Mouse (Mus musculus) heart, adult 8-10 months (tissue): ENCODE data around the gene Shmt2. TPM values are rescaled to one million over a fixed set of nuclear protein-coding genes. Genes with fewer than 3 reads are reported as not detected.
A peak's percentile ranks its signal among the peaks of the same experiment; 100 is the strongest.

Source experiments
- DNase-seq: peaks from one replicate; pipeline ENCODE4 v3.0.0; 2022; ENCODE audit warnings: low spot score
- total RNA-seq, 4 experiments: library from RNA; stranded (reverse); gene quantifications; 2 replicates each; pipeline ENCODE4 v1.2.4; 2022

Gene Shmt2
- total RNA-seq, 4 experiments from 2014 or later, result 41.6 to 48.4 (median 44.5) TPM

DNA sequence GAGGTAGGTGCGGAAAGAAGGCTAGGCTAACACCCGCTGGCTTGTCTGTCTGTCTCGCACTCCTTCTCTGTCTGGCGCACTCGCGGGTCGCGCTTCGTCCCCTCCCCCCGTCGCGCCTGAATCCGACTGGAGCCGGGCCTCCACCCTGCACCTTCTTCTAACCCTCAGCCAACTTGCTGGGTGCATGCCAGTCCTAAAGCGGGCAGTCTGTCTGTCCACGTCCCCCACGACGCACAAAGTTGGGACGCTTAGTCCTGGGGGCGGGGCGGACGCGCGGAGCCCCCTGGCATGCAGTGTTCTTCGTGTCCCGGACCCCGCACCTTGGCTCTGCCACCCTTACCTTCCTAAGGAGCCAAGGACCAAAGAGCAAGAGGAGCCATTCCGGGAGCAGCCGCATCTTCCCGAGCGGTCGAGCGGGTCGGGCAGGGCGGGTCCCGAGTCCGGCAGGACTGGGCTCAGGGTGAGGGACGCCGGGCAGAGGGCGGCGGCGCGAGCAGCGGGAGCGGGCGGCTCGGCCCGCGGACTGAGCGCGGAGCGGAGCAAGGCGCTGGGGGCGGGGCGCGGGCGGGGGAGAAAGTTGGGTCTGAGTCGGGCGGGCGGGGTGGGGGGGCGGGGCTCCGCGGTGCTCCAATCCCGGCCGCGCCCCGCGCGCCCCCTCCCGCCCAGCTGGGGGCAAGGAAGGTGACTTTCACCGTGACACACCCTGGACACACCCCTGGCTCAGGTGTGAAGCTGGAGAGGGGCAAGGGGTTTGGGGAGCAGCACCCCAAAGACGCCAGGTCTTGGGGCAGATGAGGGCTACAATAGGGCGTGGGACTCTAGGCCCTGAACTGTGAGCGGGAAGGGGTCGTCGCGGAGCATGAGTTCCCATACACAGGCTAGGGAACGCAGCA is 12.0 kb upstream of the Shmt2 start, which contains the start of gene Nxph4:
Nxph4 (minus strand) TSS at position 524 of the 893 bp plus-strand sequence.
- DNase-seq, result no peak

DNA sequence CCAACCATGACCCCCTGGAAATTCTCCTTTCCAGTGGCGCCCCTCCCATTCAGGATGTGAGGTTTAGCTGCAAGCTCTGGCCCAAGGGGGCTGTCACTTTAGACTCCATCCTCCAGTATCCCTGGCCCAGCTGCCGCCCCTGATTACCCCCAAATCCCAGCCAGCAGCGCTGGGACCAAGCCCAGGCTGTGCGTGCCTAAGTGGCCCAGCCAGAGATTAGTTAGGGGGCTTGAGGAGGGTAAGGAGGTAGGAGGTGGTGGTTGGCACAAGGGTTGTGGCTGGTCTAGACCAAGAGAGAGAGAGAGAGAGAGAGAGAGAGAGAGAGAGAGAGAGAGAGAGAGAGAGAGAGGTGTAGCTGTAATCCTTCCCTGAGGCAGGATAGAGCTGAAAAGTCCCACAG is 9.3 kb upstream of the Shmt2 start:
- DNase-seq, result no peak

DNA sequence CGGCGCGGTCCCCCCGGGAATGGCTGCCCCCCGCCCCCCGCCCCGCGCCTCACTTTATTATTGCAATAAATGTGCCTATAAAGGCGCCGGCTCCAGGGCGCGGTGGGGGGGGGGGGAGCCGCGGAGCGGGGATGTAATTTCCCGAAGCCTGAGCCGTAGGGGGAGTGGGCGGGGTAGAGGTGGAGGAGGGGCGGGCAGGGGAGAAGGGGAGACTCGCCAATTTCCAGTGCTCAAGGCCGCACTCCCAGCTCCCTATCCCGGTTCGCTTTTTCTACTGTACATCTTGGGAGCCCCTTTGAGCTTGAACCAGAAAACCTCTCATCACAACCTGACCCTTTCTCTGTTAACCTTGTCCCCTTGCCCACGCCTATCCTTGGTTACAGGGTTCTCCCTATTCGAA is 8.7 kb upstream of the Shmt2 start:
- DNase-seq, result no peak

DNA sequence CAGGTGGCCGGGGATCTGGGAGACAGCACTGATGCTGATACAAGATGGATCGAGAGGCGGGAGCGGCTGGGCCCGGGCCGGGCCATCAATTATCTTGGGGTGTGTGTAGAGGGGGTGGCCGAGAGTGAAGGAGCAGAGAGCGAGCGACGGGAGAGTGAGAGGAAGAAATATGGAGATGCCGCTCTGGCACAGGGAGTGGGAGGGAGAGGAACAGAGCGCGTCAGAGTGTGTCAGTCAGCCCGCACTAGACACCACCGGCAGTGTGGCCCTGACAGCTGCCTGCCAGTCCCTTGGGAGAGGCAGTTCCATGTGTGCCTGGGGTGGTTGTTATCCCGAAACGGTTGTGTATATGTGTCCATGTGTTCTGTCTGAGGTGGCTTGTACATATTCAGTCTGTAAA is 5.2 kb upstream of the Shmt2 start:
- DNase-seq, result no peak

DNA sequence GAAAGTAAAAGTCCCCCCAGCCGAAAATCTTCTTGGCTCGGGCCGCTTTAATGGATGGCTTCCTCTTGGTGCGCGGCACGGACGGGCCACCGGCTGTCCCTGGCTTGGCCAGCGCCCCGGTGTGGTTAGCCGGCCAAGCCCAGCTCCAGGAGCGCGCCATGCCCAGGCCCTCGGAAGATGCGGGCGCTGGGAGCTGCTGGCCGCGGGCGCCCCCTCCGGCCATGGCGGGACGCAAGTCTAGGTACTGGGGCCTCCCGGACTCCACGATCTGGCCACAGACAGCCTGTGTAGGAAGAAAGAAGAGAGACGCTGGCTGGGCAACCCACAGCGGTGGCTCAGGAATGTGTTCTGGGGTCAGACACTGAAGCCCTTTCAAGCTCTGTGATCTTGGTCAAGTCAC is 4.4 kb upstream of the Shmt2 start:
- DNase-seq, result no peak

DNA sequence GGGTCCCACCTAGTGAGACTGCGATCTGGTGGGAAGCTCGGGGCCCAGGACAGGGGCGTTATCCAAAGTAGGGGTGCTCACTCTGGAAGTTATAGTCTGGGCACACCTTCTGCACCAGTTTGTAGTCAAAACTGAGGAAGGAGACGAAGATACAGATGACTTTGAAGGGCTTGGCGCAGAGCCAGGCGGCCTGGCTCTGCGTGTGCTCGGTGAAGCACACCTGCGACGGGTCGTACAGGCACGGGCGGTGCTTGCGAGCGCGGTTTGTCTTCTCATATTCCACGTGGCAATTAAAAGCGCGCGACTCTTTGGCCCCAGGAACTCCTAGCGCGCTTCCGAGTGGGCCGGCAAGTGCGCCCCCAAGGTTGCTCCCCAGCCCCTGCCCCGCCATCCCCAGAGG is 3.8 kb upstream of the Shmt2 start:
- DNase-seq, result no peak

DNA sequence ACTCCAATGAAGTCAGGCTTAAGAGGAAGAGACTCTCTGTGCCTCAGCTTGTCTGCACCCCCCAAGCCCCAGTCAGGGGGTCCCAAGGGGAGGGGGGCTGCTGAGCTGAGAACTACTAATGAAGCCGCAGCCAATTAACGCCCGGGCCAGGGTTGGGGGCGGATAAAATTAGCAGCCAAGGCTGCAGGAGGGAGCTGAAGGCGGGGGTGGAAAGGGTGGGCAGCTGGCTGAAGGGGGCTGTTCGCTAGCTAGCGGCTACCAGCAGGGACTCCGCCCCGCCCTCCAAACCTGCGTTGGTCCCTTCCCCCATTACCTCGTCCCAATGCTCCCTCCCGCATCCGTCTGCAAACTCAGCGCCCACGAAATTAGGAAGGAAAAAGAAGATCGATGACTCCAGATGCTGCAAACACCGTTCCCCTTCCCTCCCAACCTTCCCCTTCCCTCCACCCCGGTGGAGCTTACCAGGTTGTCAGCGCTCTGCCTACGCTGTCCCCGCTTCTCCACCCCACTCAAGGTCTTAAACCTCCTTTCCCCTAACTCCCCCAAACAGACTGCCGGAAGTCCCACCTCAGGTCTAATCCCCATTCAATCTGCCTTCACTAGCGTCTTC is 2.5 kb upstream of the Shmt2 start:
- DNase-seq, result no peak

DNA sequence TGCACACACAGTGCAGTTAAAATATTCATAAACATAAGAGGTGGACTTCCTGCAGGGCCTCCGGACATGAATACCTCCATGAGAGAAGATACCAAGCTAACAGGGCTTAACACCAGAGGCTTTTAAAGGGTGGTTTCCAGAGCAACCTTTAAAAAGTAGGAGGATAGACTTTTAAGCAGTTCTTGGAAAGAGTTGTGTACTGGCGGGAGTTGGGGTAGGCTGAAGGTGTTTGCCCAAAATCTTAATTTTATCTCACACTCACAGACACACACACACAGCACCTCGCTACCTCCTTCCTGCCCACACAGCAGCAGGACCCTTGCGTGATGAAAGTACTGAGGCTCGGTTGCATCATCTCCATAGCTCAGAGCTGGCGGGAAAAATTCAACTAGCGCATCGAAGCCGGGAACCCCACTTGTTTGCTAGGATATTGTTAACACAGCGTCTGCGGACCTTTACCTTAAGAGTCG is 598 bp downstream of the Shmt2 start:
- DNase-seq, result no peak

DNA sequence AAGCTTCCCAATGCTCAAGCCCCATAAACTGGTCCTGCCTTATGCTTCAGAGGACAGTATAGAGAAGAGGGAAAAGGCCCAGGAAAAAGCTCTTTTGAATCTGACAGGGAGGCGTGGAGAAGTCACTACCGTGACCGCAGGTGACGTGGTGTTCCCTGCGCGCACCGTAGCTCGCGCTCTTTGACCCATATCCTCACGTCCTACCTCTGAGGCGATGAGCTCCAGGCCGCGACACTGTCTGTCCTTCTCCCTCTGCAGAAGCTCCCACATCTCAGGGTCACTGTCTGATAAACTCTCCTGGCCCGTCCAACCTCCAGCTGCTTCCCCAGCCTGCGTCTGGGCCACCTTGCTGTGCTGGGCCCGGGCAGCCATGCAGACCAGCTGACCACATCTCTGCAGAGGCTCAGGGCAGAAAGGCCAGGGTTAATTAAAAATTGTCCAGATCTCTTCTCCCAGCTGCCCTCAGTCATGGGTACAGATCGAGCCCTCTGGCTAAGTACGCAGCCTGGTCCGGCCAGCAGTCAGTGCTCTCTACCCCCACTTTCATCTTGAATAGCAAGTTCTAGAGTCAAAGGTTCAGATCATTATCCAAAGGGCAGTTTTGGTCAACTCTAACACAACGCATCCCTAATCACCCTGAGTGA is 1.4 kb downstream of the Shmt2 start:
- DNase-seq, result no peak

DNA sequence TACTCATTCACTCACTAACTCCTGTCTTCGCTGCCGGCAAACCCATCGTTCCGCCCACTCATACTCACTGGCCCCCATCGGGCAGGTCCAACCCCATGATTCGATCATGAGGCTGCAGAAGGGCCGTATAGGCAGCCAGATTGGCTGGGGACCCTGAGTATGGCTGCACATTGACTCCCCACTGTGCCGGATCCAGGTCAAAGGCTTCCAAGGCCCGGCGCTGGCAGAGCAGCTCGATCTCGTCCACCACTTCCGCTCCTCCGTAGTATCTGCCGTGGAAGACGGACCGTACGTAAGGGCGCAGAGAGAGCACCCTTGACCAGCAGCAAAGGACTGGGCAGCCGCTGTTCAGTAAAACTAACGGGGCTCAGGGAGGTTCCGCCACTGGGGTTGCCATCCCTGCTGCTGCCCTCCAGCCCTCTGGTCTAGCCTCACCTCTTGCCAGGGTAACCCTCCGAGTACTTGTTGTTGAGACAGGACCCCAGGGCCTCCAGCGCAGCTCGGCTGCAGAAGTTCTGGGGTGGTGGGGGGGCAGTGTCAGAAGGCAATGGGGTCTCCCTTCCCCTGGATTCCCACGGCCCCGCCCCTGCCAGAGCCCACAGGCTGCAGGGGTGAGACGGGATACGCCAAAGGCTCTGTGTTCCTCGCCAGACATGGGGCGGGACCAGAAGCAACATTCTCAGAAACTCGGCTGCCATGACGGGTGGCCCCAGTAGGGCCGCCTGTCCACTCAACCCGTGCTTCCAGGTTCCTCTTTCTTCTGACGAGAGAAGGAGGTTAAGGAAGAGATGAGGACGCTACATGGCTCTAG is 2.1 kb downstream of the Shmt2 start:
- no peak for DNase-seq

DNA sequence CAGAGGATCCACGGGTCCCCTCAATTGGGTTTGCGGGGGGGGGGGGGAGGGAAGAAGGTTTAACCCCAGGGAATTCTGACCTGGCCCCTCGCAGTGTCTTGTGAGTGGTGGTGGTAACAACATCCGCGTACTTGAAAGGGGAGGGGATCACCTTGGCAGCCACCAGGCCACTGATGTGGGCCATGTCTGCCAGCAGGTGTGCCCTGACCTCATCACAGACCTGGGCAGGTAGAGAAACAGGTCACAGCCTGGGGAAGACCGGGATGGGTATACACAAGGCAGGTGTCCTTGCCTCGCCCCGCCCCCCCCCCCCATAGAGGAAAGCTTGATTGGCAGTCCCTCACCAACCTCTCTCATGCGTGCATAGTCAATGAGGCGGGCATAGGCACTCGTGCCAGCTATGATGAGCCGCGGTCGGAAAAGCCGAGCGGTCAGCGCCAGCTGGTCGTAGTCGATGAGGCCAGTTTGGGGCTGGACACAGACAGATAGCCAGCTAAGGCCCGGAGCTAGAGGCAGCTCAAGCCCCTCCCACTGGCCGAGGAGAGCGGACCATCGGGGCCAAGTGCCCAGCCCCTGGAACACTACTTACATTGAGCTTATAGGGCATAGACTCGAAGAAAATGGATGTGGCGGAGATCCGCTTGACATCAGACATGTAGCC is 3.1 kb downstream of the Shmt2 start:
- no peak for DNase-seq

DNA sequence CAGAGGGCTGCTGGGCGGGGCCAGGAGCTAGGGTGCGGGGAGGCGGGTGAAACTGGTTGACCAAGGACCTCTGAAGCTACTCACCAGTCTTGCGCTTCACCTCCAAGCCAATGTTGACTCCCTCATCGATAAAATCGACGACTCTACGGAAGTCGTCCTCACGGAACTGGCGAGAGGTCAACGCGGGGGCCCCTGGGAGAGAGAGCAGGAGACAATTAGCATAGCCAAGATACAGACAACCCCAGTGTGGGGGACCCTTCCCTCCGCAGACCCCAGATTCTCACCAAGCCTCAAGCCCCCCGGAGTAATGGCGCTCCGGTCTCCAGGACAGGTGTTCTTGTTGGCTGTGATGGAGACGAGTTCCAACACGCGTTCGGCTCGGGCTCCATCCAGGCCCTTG is 4.3 kb downstream of the Shmt2 start:
- no peak for DNase-seq

DNA sequence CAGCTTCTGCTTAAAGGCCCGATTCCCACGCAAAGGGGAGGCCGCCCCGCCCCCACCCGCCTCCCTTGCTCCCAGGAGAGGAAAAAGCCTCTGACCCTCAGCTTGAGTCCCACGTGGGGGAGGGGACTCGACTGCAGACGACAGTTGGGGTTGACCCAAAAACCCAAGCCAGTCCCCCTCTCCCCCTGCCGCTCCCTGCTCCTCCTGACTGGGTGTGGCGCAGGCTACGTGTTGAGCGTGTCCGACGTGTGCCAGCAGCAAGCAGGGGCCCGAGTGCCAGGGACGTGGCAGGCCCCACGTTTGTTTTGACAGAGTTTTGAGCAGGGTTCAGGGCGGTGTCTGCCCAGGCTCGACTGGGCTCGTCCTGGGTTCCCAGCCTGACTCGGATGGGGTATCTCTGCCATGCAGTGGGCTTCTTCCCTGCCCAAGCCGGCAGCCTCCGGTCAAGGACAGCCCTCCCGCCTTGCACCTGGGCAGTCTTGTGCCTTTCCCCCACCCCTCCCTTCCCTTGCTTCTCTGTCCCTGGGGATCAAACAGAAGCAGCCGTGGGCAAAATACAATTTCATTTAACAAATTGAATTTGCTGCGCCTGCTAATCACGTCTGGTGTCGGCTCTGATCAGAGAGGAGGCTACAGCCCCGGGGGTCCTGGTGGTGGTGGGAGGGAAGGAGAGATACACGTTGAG is 5.5 kb downstream of the Shmt2 start:
- DNase-seq, result no peak

DNA sequence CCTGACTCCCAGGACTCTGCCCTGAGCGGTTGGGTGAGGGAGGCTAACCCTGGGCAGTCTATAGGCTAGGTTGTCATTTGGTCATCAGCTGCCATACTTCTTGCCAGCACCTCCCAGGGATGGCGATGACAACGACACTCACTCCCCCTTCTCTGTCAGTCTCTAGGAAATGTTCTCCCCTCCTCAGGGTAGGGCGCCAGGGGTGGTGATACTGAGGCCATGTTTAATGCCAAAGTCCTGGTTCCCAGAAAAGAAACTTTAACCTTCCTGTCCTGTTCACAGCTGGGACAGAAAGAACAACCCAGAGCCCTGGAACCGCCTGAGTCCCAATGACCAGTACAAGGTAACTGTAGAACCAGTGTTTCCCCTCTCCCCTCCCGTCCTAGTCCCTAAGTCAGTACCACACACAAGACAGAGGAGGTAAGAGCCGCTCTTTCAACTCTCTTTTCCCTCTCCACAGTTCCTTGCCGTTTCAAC is 6.2 kb downstream of the Shmt2 start:
- DNase-seq, result no peak

DNA sequence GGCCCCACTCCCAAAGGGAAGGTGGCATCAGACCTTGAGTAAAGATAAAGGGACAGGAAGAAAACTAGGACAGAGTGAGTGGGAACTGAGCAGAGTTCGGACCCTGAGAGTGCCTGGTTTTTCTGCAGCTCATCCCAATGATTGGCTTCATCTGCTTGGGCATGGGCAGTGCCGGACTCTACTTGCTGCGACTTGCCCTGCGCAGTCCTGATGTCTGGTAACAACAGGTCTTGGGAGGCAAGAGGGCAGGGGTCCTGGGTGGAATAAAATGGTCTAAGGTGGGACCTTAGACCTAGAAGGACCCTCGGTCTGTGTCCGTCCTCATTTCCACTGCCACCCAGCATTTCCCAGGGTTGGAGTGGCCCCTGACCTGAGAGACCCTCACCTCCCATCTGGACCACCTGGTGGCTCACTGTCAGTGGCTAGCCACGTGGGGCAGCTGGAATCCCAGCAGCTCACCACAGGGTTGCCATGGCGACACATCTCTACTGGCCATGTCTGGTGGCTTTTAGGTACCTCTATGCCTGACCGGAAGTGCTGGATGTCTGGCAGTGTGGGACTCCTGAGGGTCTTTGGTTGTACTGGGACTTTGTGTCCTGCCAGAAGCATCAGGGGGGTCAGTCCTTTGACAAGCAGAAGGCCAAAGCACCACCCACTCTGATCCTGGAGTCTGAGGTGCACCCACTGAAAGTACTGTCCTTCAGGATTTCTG is 6.8 kb downstream of the Shmt2 start:
- no peak for DNase-seq

DNA sequence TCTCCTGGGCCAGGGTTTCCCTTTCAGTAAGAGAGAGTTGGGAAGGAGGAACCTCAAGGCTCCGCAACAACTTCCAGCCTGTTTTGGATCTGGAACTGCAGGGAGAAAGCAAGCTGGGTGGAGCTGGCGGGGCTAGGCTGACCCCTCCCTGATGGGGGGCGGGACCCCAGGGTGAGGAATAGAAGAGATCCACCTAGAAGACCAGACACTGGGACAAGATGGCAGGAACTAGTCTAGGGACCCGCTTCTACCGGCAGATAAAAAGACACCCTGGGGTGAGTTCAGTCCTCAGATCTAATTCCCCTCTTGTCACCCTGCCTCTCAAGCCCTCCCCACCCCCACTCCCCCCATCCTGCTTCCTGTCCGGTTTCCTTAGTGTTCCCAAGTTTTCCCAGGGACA is 7.5 kb downstream of the Shmt2 start, which contains the start of gene Ndufa4l2:
Ndufa4l2 (plus strand) TSS at position 204 of the 400 bp plus-strand sequence.
- DNase-seq, result peak; percentile 75

DNA sequence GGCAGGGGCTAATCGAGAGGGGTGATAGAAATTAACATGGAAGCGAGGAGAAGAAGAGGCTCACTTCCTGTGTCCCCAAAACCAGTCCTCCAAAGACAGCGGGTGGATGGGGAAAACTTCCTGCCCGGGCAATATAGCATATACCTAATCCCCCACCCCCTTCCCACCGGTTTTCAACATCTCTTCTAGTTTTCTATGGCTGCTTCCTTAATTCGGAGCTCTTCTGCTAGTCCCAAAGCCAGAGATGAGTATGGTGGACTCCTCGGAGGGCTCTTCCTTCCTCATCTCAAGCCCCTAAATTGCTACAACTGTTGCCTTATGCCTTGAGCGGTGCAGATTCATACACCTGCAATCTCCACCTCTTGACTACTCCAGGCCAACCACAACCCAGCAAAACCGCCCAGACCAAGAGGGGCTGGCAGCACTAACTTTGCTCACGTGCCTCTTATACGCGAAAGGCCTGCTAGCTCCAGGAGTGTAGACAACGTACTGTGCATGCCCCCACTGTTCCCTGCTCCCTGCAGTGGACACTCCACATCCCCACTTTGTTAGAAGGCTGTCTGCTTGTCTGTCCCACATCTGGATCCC is 8.0 kb downstream of the Shmt2 start:
- no peak for DNase-seq

DNA sequence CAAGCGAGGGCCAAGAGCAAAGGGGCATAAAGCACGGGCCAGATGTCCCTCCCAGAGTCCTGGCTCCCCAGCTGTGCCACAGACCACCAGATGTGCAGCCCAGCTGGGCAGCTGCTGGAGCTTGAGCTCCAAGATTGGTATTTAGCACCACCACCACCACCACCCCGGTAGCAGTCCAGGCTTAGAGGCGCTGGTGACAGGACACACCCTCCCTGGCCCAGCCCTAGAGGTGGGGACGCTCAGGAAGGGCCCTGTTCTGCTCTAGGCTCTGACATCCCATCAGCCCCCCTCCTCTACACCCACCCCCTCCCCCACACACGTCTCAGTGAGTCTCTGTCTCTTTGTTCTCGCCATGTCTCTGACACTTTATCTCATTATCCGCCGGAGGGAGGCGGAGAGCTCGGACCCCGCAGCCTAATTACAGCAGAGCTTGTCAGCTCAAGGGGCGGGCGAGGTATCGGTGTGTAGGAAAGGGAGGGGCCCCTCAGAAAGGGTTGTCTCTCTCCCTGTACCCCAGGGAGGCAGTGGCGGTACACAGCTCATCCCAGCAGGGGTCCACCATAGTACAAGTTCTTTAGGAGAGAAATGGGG is 8.6 kb downstream of the Shmt2 start:
- no peak for DNase-seq

DNA sequence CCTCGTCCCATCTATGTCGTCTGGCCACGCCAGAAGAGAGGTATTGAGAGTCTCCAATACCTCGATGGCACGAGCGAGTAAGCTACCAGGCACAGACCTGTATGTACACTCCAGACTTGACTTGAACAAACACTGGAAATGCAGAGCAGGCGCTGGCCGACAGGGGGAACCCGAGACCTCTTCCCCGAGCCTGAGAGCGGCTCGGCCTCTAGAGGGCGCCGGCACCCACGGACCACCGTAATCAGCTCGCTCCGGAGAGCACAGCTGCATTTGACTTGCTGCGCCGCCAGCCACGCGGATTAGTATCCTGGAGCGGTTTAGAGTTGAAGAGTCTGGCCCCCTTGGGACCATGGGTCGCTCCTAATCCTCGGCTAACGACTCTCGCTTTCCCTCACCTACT is 9.4 kb downstream of the Shmt2 start:
- peak; percentile 94 for DNase-seq
